Mouse (Mus musculus) neural tube, embryonic 10.5 days (tissue): ENCODE measurements at regions not wholly inside any gene's neighbourhood (a gene's known extent, or its start where the extent isn't known, plus 50 kb on each side); places are given as distances from the start of the nearest gene placed in this dataset.

Source experiments
- DNase-seq: peaks from one replicate; pipeline ENCODE4 v3.0.0-alpha.2; 2017; ENCODE audit warnings: low spot score; ENCODE audit errors: extremely low spot score

DNA sequence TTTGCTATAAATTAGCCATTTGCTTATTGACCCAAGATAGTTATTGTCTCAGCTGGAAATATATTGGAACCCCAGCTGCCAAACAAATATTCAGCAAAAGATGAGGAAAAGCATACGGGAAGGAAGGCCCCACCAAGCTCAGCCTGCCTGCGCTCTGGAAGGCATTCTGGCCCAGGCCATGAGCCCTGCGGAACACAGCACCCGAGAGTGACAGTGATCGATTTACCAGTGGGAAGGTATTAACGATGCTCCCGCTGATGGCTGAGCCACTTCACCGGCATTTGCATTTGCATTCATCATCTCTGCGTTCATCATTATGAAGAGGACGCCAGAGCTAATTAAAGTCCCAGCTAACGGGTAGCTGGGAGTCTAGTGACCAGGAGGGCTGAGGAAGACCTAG, 174.8 kb downstream of the Irx2 start:
- DNase-seq: no peak

GRCm38 (mm10) chr13:72809226-72809625, 180.6 kb downstream of the Irx2 start:
- no peak for DNase-seq

- DNase-seq: no peak
Measured at GRCm38 (mm10) chr13:72810626-72811025, 182.0 kb downstream of the Irx2 start.

DNA sequence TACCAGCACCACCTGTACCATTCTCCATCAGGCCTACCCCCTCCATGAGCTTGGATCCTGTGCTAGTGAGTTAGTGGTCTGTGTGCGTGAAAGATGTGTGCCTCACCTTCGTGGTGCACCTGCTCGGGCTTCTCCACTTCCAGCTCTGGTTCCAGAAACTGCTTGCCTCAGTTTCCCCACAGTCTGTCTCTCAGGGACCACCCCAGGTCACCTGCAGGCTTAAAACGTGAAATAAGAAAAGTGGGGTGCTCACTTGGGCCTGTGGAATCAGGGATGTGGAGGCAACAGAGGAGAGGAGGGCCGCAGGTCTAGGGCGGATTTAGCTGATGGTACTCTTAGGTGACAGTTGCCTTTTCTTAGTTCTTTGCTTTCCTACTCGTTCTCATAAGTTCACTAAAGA, 186.0 kb downstream of the Irx2 start:
- DNase-seq: no peak

DNA sequence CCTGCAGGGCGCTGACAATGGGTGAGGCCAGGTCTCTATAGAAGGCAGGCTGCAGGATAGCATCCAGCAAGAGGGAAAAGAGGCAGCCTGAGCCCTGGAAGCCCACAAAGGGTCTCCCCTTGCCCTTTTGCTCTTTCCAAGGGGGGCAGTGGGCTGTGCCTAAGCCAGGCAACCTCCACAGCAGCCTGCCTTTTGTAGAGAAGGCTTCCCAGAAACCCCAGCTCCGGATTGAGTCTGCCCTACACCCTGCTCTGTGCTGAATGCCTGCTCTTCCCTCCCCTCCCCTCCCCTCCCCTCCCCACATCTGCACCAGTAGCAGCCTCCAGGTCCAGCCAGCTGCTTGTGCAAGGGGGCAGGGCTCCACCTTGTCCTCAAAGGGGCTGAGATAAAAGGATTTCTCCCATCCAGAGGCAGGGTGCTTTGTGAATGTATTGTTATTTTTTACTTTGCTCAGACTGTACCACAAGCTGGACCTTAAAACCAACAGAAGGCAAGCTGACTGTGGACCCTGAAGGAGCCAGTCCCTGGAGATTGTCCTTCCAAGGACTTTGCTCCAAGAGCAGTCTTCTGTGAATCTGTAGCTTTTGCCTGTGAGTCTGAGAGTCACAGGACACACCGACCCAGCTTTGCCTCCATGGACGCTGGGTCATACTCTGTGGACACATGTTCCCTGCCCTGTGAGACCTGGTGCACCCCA, 186.8 kb downstream of the Irx2 start:
- DNase-seq: peak; percentile 33

DNA sequence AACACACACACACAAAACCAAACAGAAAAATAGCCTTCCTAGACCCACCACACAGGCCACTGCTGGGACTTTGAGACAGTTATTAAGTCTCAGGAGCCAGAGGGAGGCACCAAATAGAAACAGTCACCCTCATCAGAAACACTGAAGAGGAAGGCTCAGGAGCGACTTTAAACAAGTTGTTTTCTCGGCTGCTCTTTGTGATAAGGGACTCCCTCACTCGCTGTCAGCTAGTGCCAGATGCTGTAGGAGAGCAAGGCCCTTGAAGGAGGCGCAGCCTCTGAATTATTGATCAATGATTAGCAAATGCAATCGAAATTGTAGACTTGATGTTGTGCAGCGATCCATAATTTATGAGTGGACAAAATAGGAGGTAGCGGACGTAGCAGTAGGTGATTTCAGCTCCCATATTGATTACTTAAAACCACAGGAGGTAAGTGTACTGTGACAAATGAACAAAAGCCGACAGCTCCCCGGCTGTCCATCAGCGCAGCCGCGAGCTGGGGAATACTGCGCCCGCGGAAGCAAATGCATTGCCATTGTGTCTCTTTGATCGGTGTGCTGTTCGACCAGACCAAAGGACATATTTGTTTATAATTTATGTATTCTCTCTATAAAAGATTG, 187.4 kb downstream of the Irx2 start:
- peak; percentile 31 for DNase-seq

DNA sequence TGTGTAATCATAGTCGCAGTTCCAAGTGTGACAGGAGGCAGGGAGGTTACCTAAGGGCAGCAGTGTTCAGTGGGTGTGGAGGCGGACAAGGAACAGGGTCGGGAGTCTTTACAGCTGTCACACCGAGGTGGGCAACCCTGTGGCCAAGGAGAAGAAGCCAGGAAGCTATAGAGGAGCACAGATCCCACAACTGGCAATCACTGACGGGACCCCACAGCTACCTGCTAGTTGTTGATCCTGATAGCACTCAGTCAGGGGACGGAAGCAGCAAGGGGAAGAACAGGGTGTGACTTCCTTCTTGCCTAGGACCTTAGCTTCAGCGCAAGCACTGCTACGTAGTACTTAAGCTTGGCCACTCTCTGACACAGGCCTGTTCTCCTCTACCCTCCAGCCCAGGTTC, 188.2 kb downstream of the Irx2 start:
- no peak for DNase-seq

DNA sequence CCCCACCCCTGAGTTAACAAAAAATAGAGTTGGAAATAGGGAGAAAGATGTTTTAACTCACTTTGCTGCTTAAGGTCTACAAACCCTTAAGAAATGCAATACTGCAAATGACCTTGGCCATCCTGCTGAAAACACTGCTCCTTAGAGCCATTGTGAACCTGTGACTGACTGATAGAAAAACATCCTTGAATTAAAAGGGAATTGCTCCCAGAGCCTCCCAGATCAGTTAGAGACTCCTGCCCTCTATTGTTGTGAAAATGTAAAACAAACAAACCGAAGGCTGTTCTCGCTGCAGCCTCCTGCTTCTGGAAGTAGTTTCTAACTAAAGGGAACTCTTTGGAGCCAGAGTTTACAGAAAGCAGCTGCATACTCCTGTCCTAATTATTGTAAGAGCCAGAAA, 188.9 kb downstream of the Irx2 start:
- no peak for DNase-seq

GRCm38 (mm10) chr13:72817930-72818329, 189.3 kb downstream of the Irx2 start:
- DNase-seq: no peak

- no peak for DNase-seq
Measured at GRCm38 (mm10) chr13:72826613-72827012, 198.0 kb downstream of the Irx2 start.

GRCm38 (mm10) chr13:72829331-72829730, 200.7 kb downstream of the Irx2 start:
- DNase-seq: no peak

DNA sequence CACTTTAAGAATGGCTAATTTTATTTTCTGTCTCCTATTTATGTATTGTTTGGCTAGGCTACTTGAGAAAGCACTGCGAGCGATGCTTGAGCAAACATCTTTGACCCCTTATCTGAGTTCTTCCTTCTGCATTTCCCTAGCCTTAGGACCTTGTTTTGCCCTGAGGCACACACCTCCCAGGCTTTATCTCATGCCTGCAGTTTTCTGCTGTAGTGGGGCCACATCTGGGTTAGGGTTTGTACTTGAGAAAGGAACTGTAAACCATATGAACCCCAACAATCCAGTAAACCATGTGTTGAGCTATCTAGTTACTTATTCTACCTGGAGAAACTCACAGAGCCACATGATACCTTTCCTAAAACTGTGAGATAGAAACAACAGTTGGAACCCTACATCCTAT, 204.7 kb downstream of the Irx2 start:
- DNase-seq: no peak

DNA sequence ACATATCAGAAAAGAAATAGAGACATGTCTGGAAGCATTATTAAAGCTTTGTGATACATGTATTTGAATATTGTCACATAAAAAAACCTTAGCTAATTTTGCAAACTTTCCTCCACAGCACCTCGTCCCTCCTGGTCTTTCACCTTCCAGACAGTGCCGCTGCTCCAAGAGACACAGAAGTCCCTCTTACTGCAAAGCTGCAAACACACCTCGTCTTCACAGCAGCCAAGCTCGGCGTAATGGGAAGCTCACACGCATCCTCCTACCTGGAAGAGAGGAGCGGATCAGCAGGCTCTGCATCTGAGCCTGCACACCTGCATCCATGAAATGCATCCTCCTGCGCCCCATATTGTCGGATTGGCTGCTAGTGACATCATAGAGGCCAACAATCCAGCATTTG, 208.4 kb downstream of the Irx2 start:
- no peak for DNase-seq

DNA sequence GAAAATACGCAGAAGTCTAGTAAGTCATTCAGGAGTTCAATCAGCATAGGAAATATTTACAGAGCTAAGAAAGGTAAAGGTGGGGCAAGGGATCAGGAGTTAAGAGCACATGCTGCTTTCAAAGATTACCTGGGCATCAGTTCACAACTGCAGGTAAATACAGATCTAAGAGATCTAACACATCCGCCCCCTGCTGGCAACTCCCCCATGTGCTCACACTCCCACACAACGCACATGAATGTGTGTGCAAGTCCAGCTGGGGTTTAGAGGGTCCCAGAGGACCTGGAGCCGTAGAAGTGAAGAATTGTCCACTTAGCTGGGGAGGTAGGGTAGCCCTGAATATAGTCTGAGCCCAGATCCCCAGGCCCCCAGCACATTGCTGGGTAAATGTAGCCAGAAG, 219.5 kb downstream of the Irx2 start:
- DNase-seq: no peak

DNA sequence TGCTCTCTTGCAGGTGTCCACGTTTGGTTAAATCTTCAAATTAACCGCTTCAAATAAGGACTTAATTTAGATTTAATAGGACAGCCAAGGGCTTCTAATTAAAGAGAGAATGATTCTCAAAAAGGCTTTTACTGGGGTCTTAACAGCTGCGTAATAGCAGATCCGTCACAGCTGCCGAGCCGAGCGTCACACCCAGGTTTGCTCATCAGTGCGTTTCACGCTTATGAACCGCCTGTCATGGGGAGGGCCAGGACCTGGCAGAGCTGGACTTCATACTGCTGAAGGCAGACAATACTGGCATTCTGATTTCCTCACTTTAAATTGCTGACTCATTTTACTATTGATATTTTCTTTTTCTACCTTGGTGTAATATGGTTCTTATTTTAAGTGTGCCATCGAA, 221.2 kb downstream of the Irx2 start:
- no peak for DNase-seq

GRCm38 (mm10) chr13:72852896-72853295, 224.3 kb downstream of the Irx2 start:
- no peak for DNase-seq

- DNase-seq: no peak
Measured at GRCm38 (mm10) chr13:72875921-72876320, 247.3 kb downstream of the Irx2 start.

DNA sequence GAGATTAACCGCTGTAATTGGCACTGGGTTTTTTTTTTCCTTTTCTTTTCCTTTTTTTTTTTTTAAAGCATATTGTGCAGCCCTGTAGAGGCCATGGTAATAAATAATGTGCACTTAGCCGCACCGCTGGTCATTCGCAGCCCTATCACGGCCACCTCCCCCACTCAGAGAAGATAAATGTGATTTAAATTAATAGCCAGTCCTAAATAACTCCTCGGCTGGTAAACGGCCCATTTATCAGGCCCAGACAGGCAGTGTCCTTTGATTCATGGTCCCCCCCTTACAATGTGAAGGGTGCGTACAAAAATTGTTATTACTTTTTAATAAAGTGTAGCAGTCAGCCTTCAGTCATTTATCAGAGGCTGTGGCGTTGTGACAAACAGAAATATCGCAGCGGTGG, 266.4 kb downstream of the Irx2 start:
- peak; percentile 27 for DNase-seq

DNA sequence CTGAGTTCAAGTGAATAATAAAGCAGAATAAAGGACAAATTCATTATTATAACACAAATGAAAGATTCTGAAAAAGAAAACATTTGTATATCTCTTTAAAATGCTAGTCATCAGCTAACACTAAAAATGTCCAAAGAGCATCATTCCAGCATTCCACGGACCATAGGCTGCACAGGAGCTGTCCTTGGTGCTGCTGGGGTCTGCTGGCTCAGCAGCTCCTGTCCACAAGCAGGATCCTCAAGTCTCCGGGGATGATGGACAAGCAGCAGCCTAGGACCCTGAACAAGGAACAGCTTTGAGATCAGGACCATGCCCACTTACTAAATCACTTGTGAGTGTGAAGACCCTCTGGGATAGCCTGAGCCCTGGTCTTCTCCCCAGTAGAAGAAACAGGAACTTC, 274.0 kb downstream of the Irx2 start:
- peak; percentile 52 for DNase-seq

- DNase-seq: no peak
Measured at GRCm38 (mm10) chr13:72918895-72919294, 290.3 kb downstream of the Irx2 start.

GRCm38 (mm10) chr13:72920368-72920767, 291.7 kb downstream of the Irx2 start:
- DNase-seq: no peak

DNA sequence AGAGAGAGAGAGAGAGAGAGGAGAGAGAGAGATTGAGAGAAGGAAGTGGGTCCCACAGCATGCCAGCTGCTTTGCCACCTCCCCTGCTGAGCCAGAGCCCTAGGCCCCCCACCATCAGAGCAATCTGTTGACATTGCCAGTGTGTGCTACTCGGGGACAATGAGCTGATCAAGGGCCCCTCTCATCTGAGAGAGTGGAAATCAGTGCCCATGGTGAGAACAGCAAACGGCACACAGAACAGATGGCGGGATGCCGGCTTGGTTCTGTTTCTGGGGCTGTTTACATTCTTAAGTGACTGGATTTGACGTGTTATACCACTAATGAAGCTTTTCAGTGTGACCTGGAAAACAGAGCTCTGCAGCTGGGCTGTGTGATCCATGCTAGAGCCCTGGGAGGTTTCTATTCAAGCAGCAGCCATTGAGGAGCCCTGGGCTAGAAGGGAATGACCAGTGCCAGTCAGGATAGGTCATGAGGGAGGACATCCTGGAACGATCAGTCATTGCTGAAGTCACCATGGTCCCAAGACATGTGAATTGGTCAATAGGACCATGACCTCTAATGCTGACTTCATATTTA, 296.0 kb downstream of the Irx2 start:
- no peak for DNase-seq

DNA sequence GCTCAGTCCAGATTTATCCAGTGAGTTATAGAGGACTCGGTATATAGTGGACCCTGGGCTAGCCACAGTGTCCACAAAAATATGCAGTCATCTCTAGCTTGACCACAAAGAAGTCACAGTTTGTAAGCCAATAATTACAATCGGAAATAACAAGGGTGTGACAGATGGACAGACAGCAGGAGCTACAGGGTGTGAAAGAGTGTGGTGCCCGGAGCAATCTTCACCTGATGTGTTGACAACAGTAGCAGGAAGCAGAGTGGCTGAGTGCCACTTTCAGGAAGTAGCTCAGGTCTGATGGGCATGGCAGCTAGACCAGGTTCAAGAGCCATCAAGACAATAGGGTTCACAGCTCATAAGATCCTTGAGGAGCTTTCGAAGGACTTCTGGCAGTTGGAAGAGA, 308.6 kb downstream of the Irx2 start:
- DNase-seq: no peak
